Mouse (Mus musculus) kidney, embryonic 14.5 days (tissue): ENCODE measurements around the gene Nfkbiz. TPM values are rescaled to one million over a fixed set of nuclear protein-coding genes. Genes with fewer than 3 reads are reported as not detected.

ENCODE experiments used
- ATAC-seq: fragments of 200-750 bp; cut with Nextera tagmentation; 2 replicates; pipeline ENCODE4 v1.8.0; 2017; ENCODE audit warnings: moderate number of reproducible peaks, mild to moderate bottlenecking, moderate TSS enrichment, moderate library complexity; ENCODE audit not compliant: low FRiP score, low TSS enrichment
- H3K27ac ChIP-seq: fragments of 300-500 bp; sonication (generic); 2 replicates; pipeline ENCODE4 v1.5.1; 2014; ENCODE audit warnings: low read depth, mild to moderate bottlenecking, low read length, moderate library complexity, mixed read lengths
- H3K27me3 ChIP-seq: fragments of 300-500 bp; sonication (generic); 2 replicates; pipeline ENCODE4 v1.6.1; 2014; ENCODE audit warnings: mild to moderate bottlenecking, low read length; ENCODE audit not compliant: control insufficient read depth, insufficient read depth
- H3K36me3 ChIP-seq: fragments of 300-500 bp; sonication (generic); 2 replicates; pipeline ENCODE4 v1.6.1; 2014; ENCODE audit warnings: low read length, mixed read lengths; ENCODE audit not compliant: control insufficient read depth, insufficient read depth
- H3K4me1 ChIP-seq: fragments of 300-500 bp; sonication (generic); 2 replicates; pipeline ENCODE4 v1.6.1; 2014; ENCODE audit warnings: low read length, mixed read lengths; ENCODE audit not compliant: control insufficient read depth, insufficient read depth
- H3K4me2 ChIP-seq: fragments of 300-500 bp; sonication (generic); replicated peaks from 2 replicates; pipeline ENCODE4 v1.6.1; 2014; ENCODE audit warnings: low read depth, mild to moderate bottlenecking, low read length
- H3K4me3 ChIP-seq: fragments of 300-500 bp; sonication (generic); 2 replicates; pipeline ENCODE4 v1.5.1; 2014; ENCODE audit warnings: mild to moderate bottlenecking, low read length
- H3K9ac ChIP-seq: fragments of 300-500 bp; sonication (generic); 2 replicates; pipeline ENCODE4 v1.6.1; 2014; ENCODE audit warnings: low read depth, mild to moderate bottlenecking, low read length, moderate library complexity
- H3K9me3 ChIP-seq: fragments of 300-500 bp; sonication (generic); 2 replicates; pipeline ENCODE4 v1.6.1; 2016; ENCODE audit warnings: low read length; ENCODE audit not compliant: control insufficient read depth
- WGBS: fragments of 180-500 bp; shearing (Covaris S2); extraction: QIAGEN DNeasy Blood & Tissue Kit; methylation state at CpG from one replicate; pipeline ENCODE4 v1.1.7; 2014; 5-methylcytosine and 5-hydroxymethylcytosine counted together
- polyA plus RNA-seq: library from polyadenylated mRNA; unstranded; fragments of >200 nt; fragmentation: Nextera tagmentation; extraction: Ambion mirVana; gene quantifications from 2 replicates; pipeline ENCODE4 v1.2.1, GENCODE M21; 2014

Nfkbiz gene
- polyA plus RNA-seq, 1 experiment from 2014 or later = 4.4 TPM

DNA sequence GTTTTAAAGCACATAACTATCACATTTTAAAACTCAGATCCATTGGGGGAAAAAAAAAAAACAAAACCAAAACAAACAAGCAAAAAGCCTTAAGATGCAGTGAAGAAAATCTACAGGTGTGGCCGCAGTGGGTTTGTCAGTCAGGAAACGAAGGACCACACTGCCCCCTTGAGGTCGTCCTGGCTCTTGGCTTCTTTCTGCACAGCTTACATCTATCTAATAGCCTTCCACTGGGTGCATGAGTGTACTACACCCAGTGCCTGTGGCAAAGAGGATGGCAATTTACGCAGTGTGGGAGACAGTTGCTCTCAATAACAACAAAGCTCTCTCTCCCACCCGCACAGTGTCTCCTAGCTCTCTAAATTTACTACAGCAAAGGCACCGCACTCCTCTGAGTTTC lies 19.8 kb upstream of the Nfkbiz start:
- Histone ChIP-seq H3K27ac (no peak overlapping the region), H3K36me3 (no peaks in the 10 kb centered on the region), H3K9ac (no peak overlapping the region), H3K9me3 (no peaks in the 10 kb centered on the region), H3K4me2 (no peak overlapping the region), H3K4me1 (no peaks in the 10 kb centered on the region), H3K4me3 (no peak overlapping the region), H3K27me3 (no peaks in the 10 kb centered on the region)
- no peak for ATAC-seq
- WGBS = 62% methylated on average over 6 of the region's 6 CpGs

DNA sequence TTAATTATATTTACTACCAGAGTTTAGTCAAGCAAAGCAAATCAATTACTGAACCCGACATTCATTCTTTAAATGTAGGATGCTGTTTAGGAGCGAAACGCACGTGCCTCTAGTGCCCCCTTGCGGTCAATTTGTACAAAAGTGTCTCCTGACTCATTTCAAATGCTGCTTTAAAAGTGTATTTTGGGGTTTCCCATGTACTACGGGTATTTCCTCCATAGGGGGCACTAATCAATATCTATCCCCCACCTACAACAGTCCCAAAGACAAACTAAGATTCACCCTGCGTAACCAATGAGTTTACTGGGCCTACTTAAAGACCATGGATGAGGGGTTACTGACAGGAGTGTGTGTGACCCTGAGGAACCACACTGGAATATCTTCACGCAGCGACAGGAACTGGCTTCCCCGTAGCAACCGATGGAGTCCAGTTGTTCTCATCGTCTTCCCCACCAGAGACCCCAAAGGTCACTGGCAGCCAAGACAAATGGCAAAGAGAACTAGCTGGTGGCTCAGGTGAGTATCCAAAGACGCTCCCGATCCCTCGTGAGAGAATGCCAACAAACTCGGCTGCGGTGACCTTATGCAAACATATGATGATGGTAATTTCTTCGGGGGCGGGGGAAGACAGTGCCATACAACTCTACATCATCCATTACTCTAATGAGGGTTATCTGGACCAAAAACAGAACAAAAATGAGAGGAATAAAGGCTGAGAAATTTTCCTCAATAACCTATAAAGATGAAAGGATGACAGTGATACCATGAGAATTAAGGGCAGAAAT lies 14.4 kb upstream of the Nfkbiz start:
- H3K4me2 ChIP-seq = no peak overlapping the region
- H3K27me3 ChIP-seq = no peaks in the 10 kb centered on the region
- peak; percentile 84 for ATAC-seq
- no peaks in the 10 kb centered on the region for H3K9me3 ChIP-seq
- no peaks in the 10 kb centered on the region for H3K36me3 ChIP-seq
- H3K9ac ChIP-seq = no peak overlapping the region
- WGBS = 55% methylated on average over 19 of the region's 19 CpGs
- no peak overlapping the region for H3K4me3 ChIP-seq
- H3K4me1 ChIP-seq = no peaks in the 10 kb centered on the region
- H3K27ac ChIP-seq = no peak overlapping the region

GRCm38 (mm10) chr16:55852515-55852914 lies 13.8 kb upstream of the Nfkbiz start:
- H3K9ac ChIP-seq = no peak overlapping the region
- H3K4me3 ChIP-seq = no peak overlapping the region
- H3K4me2 ChIP-seq = no peak overlapping the region
- no peaks in the 10 kb centered on the region for H3K27me3 ChIP-seq
- no peaks in the 10 kb centered on the region for H3K9me3 ChIP-seq
- whole genome bisulfite sequencing = 25% methylated on average over 4 of the region's 4 CpGs
- H3K27ac ChIP-seq = no peak overlapping the region
- peak; percentile 83 for ATAC-seq
- H3K36me3 ChIP-seq = no peaks in the 10 kb centered on the region
- H3K4me1 ChIP-seq = no peaks in the 10 kb centered on the region

DNA sequence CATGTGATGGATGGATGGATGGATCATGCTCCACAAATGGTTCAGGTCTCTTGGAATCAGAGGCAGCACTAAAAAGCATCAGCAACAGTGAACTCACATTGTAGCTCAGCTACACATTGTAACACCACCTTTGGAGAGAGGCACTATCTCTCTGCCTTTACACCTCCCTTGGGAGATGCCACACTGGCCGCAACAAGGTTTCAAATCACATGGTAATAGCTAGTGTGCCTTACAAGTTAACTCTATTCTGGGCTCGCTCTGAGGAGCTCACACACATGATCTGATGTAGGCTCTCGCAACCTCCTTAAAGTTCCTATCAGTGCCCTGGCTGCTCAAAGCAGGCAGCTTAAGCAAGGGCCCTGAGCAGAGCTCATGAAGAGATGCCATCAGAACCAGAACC lies 11.8 kb upstream of the Nfkbiz start:
- ATAC-seq = no peak
- no peaks in the 10 kb centered on the region for H3K9me3 ChIP-seq
- WGBS = 83% methylated on average over 3 of the region's 3 CpGs
- H3K4me3 ChIP-seq = no peak overlapping the region
- no peak overlapping the region for H3K27ac ChIP-seq
- no peaks in the 10 kb centered on the region for H3K27me3 ChIP-seq
- H3K36me3 ChIP-seq = no peaks in the 10 kb centered on the region
- no peak overlapping the region for H3K4me2 ChIP-seq
- no peak overlapping the region for H3K9ac ChIP-seq
- no peaks in the 10 kb centered on the region for H3K4me1 ChIP-seq

DNA sequence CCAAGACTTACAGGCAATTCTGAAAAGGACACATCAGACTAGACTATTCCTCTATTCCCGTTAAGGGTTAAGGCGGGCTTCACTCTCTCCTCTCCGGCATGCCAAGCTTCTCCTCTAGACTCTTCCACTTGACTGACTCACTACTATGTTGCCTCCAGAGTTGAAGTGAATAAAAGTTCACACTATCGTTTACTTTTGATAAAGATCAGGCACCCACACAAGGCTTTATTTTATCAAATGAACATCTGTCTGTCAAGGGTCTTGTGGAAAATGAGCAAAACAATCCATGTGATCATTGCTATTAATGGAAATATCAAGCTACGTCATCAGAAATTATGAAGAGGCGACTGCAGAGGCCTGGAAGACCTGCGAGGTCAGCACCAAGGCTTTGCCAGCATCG lies 9.0 kb upstream of the Nfkbiz start:
- no peaks in the 10 kb centered on the region for H3K4me1 ChIP-seq
- no peaks in the 10 kb centered on the region for H3K27me3 ChIP-seq
- ATAC-seq = no peak
- H3K9ac ChIP-seq = no peak overlapping the region
- no peak overlapping the region for H3K27ac ChIP-seq
- peaks cover 6% of the 10 kb centered on the region; the same call in 1 of the 2 replicates for H3K36me3 ChIP-seq
- H3K4me2 ChIP-seq = no peak overlapping the region
- 66% methylated on average over 8 of the region's 8 CpGs for WGBS
- peaks cover 8% of the 10 kb centered on the region; the same call in 1 of the 2 replicates for H3K9me3 ChIP-seq
- no peak overlapping the region for H3K4me3 ChIP-seq

GRCm38 (mm10) chr16:55844847-55845246 lies 6.1 kb upstream of the Nfkbiz start:
- WGBS = 97% methylated on average over 3 of the region's 3 CpGs
- H3K27me3 ChIP-seq = no peaks in the 10 kb centered on the region

DNA sequence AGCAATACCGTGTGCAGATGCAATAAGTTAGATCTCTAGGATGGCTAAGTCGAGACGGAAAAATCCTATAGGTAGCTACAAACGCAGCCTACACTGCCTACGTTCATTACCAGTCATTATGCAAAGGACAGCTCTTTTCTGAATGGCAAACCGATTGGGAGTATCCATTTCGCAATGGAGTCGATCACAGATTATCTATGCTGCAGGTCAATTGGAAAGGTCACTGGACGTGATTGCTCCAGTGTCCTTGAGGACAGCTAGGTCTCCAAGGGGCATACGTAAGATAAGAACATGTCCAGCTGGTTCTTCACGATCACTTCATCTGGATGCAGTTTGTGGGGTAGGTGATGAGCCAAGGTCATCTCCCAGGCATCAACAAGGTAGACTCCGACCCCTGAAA lies 5.2 kb upstream of the Nfkbiz start:
- H3K4me2 ChIP-seq = no peak overlapping the region
- H3K4me3 ChIP-seq = no peak overlapping the region
- ATAC-seq = no peak
- H3K9me3 ChIP-seq = peaks cover 8% of the 10 kb centered on the region; the same call in 1 of the 2 replicates
- no peaks in the 10 kb centered on the region for H3K4me1 ChIP-seq
- WGBS = 93% methylated on average over 12 of the region's 12 CpGs
- no peaks in the 10 kb centered on the region for H3K27me3 ChIP-seq
- no peak overlapping the region for H3K27ac ChIP-seq
- H3K9ac ChIP-seq = no peak overlapping the region
- peaks cover 6% of the 10 kb centered on the region; the same call in 1 of the 2 replicates for H3K36me3 ChIP-seq

More at GRCm38 (mm10) chr16:55844847-55845246, 6.1 kb upstream of the Nfkbiz start:
- Histone ChIP-seq H3K27ac (no peak overlapping the region), H3K9me3 (peaks cover 8% of the 10 kb centered on the region; the same call in 1 of the 2 replicates), H3K9ac (no peak overlapping the region), H3K4me1 (no peaks in the 10 kb centered on the region), H3K36me3 (peaks cover 6% of the 10 kb centered on the region; the same call in 1 of the 2 replicates), H3K4me3 (no peak overlapping the region), H3K4me2 (no peak overlapping the region)
- ATAC-seq = no peak

- no peak for ATAC-seq
- 82% methylated on average over 5 of the region's 5 CpGs for WGBS
- H3K27ac ChIP-seq = no peak overlapping the region
- H3K36me3 ChIP-seq = peaks cover 6% of the 10 kb centered on the region; the same call in 1 of the 2 replicates
- no peaks in the 10 kb centered on the region for H3K4me1 ChIP-seq
- no peak overlapping the region for H3K9ac ChIP-seq
- no peak overlapping the region for H3K4me2 ChIP-seq
- no peaks in the 10 kb centered on the region for H3K27me3 ChIP-seq
- H3K4me3 ChIP-seq = no peak overlapping the region
- peaks cover 8% of the 10 kb centered on the region; the same call in 1 of the 2 replicates for H3K9me3 ChIP-seq
Observed at GRCm38 (mm10) chr16:55843134-55843533, 4.4 kb upstream of the Nfkbiz start.

DNA sequence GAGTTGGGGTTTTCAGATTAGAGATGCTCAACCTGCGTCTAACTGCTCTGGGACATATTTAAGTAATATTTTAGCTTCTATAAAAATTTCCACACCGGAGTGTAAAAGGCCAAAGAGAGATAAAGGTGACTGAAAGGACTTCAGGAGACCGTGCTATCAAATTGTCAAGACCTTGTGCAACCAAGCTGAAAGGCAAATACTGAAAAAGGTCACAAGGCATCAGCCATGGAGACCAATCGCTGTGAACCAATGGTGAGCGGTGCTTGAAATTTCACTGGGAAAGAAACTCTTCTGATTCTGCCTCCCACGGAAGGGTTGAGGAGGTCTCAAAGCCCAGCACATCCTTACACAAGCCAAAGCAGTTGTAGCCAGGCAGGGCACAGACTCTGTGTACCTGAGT lies 2.8 kb upstream of the Nfkbiz start:
- no peak overlapping the region for H3K9ac ChIP-seq
- ATAC-seq = no peak
- H3K4me1 ChIP-seq = no peaks in the 10 kb centered on the region
- 82% methylated on average over 6 of the region's 6 CpGs for WGBS
- no peak overlapping the region for H3K4me2 ChIP-seq
- H3K4me3 ChIP-seq = no peak overlapping the region
- H3K9me3 ChIP-seq = peaks cover 8% of the 10 kb centered on the region; the same call in 1 of the 2 replicates
- peaks cover 6% of the 10 kb centered on the region; the same call in 1 of the 2 replicates for H3K36me3 ChIP-seq
- H3K27me3 ChIP-seq = no peaks in the 10 kb centered on the region
- no peak overlapping the region for H3K27ac ChIP-seq
